Mouse (Mus musculus) megakaryocyte-erythroid progenitor cell, adult 5-6 weeks (primary cell): ENCODE results near the gene Slc22a14. TPM values are rescaled to one million over a fixed set of nuclear protein-coding genes. Genes with fewer than 3 reads are reported as not detected.
A peak's percentile ranks its signal among the peaks of the same experiment; 100 is the strongest.
"Not testable (repeated sequence)": the region's sequence is repeated elsewhere in the genome, so short reads cannot be mapped to it uniquely, and the experiment has no call there.

Source experiments
- ATAC-seq: replicated peaks from 2 replicates; pipeline ENCODE4 v1.8.0; 2016; ENCODE audit warnings: mild to moderate bottlenecking, inconsistent platforms; ENCODE audit not compliant: severe bottlenecking, poor library complexity, low FRiP score, low TSS enrichment
- total RNA-seq, 2 experiments: library from RNA; stranded (forward) in 1 of 2; stranded (reverse) in 1 of 2; fragments of 200-1000, 215-1000 nt in 1 of 2; fragments of >200 nt in 1 of 2; fragmentation: Nextera tagmentation in 1 of 2; gene quantifications; 2 replicates each; pipeline ENCODE4 v1.2.3; 2014 to 2017

Gene Slc22a14
- total RNA-seq, 2 experiments from 2014 or later = not detected

DNA sequence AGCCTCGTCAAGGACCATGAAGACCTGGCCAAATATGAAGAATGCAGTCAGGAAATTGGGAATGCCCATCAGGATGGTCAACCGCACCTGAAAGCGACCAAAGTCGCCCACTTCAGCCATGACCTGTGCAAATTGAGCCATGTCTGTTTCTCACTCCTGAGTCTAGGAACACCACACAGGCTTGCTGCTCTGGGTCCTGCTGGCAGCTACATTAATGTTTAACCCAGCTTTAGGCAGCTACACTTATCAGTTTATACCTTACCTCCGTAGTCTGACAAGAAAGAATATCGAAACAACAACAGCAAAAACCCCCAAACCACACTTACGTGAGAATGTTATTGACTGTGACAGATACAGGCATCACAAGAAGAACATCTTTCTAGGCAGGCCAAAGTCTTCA is 133.8 kb downstream of the Slc22a14 start:
- peak; percentile 41; the same call in 1 of the 2 replicates for ATAC-seq

DNA sequence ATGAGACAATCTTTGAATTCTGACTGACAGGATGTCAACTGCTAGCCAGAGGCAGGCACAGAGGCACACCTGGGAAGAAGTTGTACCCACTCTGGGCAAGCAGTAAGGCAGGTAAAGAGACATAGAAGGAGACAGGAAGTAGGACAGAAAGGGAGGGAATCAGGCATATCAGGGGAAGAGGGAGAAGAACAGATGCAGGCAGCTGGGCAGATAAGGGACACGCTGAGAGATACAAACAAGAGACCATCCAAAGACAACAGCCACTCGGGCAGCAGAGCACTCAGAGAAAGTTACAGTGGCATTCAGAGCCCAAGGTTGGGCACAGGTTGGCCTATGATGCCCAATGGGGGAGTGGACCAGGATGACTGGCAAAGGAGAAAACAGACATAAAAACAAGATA is 134.5 kb downstream of the Slc22a14 start:
- peak; percentile 68 for ATAC-seq

DNA sequence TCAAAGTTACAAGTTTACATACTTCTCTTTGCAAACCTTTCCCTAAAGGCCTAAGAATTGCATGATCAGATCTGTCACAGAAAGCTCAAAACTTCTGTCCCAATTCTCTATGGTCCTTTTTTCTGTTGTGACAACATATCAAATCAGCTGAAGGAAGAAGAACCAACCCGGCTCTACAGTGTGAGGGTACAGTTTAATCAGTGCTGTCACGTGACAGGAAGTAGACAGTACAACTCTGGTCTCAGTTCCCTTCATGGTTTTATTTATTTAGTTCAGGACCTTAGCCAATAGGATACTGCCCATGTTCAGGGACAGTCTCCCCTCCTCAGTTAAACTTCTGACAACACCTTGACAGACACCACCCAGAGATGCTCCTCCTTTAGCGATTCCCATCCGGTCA is 145.1 kb downstream of the Slc22a14 start:
- no peak for ATAC-seq

- ATAC-seq = no peak
Observed at GRCm38 (mm10) chr9:119219667-119220066, 145.7 kb downstream of the Slc22a14 start.

DNA sequence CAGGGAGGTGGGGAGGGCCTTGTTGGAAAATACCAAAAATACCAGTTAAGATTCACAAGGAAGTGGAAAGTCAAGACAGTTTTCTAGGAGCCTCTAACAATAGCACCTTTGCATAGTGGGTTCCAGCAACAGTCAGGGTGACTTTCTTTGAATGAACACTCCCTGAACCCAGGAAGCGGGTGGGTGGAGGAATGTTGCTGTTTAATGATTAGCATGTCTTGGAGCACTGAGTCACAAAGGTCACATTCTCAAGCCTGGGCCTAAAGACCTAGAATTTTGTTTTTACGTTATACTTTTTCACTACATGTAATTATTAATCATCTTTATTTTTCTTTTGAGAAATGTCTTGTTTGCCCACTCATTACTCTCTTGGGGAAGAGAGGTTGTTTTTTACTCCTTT is 150.0 kb downstream of the Slc22a14 start:
- not testable (repeated sequence) for ATAC-seq

- no peak for ATAC-seq
Observed at GRCm38 (mm10) chr9:119214601-119215000, 150.8 kb downstream of the Slc22a14 start.

- no peak for ATAC-seq
Observed at GRCm38 (mm10) chr9:119212996-119213395, 152.4 kb downstream of the Slc22a14 start.

- no peak for ATAC-seq
Observed at GRCm38 (mm10) chr9:119208998-119209397, 156.4 kb downstream of the Slc22a14 start, which contains the start of gene Slc22a13. Slc22a13 (minus strand) TSS chr9:119209098.

DNA sequence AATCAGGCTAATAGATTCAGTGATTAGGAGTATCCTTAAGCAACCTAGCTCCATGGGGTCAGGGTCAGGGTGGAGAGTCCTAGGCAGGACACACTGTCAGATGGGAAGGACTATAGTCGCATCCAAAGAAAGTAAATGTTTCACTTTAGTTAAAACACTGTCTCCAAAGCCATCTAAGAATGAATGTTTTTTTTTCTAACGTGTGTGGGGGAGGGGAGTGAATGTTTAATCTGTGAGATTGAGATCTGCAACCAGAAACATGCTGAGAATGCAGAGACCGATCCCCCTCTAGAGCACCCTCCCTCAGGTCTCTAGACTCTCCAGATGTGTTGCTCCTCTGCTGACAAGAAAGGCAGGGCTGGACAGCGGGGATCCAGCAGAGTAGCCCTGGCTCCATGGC is 158.2 kb downstream of the Slc22a14 start:
- no peak for ATAC-seq

DNA sequence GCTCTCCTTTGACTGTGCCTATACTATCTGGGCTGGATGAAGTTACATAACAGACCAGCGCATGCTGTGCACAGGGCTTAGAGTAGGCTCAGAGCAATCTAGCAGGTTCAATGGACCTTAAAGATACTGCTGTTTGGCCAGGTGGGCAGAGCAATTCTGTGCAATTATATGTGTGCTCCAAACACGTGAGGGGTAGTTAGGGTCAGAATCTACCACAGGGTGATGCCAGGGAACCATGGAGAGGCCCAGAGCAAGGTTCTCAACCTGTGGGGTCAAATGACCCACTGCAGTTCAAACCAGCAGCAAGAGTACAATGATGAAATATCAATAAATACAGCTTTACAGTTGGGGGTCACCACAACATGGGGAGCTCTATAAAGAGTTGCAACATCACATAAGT is 158.7 kb downstream of the Slc22a14 start:
- no peak for ATAC-seq

DNA sequence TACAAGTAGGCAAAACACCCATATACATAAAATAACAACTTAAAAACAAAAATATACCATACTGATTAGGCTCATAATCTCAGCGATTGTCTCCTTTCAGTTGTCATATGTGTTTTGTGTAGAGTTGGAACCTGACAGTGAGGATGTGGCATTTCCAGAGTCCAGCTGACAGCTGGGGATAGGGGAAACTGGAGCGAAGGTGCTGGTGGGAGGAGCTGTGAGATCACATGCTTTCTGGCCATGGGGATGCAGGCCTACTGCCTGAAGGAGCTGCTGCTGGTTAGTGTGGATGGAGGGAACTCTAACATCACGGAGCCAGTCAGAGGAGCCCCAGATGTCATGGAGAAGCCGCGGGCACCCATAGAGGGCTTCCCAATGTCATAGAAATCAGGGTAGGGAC is 159.6 kb downstream of the Slc22a14 start:
- ATAC-seq = no peak

GRCm38 (mm10) chr9:119203617-119204016 is 161.7 kb downstream of the Slc22a14 start:
- ATAC-seq = no peak

DNA sequence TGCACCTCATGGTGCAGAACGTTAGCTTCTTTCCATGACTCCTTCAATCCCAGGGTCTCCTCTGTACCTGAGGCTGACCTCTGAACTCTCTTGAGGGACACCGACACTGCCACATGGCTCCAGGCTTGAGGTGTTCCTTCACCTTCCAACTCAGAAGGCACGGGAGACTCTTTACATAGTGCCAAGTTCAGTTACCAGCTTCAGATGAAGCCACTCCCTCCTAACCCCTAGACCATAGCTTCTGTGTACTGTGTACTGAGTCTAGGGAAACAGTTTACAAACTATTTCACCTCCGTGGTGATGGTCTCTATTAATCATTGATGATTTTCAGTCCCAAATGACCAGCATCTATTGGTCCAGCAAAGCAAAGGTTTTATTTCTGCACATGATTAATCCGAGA is 163.7 kb downstream of the Slc22a14 start:
- no peak for ATAC-seq

DNA sequence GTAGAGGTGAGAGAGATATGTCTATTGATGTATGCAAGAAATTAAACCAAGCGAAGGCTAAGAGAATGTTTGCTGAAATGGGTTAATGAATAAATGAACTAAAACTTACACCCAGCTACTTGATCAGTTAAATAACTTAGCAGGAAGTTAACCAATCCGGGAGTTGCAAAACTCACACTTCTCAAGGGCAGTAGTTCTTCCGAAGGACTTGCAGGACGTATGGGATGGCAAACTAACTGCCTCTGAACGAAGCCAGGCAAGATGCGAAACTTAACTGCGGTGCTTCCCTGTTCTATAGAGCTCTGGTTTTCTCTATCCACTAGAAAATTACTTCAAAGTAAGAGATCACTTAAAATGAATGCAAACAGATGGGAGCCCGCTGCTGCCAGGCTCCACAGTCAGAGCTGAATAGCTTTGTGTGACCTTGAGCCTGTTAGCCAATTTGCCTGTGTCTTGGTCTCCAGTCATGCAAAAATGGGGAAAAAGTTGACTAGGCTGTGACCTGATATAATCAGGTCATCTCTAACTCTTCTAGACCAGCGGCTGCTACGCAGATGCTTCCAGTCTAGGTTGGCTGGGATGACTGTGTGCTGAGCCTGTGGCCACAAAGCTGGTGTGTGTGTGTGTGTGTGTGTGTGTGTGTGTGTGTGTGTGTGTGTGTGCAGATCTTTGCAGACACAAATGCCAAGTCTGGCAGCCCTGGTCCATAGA is 166.0 kb downstream of the Slc22a14 start:
- ATAC-seq = no peak

GRCm38 (mm10) chr9:119192202-119192990 is 173.0 kb downstream of the Slc22a14 start:
- ATAC-seq = peak; percentile 49; the same call in 1 of the 2 replicates

DNA sequence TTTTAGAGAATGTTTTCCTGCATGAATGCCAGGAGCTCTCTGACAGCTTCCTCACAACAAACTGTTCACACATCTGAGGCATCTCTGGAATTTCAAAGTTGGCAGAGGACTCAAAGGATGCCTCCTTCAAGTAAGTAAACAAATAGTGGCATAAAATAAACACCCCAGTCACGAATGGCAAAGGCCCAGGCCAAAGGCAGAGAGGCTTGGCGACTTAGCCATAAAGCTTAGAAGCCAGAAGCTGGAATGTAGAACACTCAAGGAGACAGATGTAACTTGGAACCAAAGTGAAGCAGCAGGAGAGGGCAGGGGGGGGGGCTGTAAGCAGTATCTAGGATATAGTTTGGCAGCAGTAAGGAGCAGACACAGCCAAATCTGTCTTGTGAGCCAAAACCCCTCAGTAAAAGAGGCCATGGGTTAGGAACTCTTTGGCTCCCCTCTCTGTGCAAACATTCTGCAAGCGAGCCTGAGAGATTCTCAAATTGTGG is 184.1 kb downstream of the Slc22a14 start:
- no peak for ATAC-seq

- ATAC-seq = no peak
Observed at GRCm38 (mm10) chr9:119179292-119179691, 186.1 kb downstream of the Slc22a14 start.

GRCm38 (mm10) chr9:119167608-119168007 is 197.7 kb downstream of the Slc22a14 start:
- ATAC-seq = no peak

GRCm38 (mm10) chr9:119165548-119165947 is 199.8 kb downstream of the Slc22a14 start:
- ATAC-seq = no peak

- ATAC-seq = no peak
Observed at GRCm38 (mm10) chr9:119164743-119165142, 200.6 kb downstream of the Slc22a14 start.

DNA sequence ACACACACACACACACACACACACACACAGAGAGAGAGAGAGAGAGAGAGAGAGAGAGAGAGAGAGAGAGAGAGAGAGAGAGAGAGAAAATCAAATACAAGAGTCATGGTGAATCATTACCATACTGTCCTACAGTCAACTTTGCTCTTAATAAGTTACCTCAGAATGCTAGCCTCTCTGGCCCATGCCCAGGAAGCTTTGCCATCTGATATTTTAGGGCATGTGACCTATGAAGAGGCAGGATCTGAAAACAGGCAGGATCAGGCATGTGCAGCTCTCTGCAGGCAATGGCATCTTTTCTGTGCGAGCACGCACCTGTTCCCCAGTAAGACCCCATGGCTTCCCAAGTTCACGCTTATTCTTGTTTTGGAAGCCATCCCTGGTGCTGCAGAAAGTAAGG is 204.7 kb downstream of the Slc22a14 start:
- ATAC-seq = no peak
